9 mouse cellular contexts compared by ENCODE assay signal in genomic region chr17:27317576-27318277, GRCm38 (mm10).
DNase-seq lines count a peak whose midpoint lies in the region; ATAC-seq and TF ChIP-seq lines count a peak whose summit lies in the region.
"Had no signal": no experiment of that assay in that cellular context is flagged by ENCODE, and none has a peak within 500 bp of the region (broad histone marks: within the 10 kb centered on the region; RNA-seq: fewer than 3 reads in every experiment).

No protein-coding gene starts in this region.

- DNase-seq in forebrain, embryonic 14.5 days (ENCODE audit: low spot score): peak; percentile 82
- peak; percentile 80 to 90 for DNase-seq in adrenal gland, postnatal 36 days
- DNase-seq in kidney, postnatal 10 days: peak; percentile 96
- peak; percentile 79 for DNase-seq in lung, postnatal 25 days (ENCODE audit: low spot score)
- peak; percentile 74 for DNase-seq in stomach, postnatal 0 days (ENCODE audit: low spot score)
- DNase-seq in thymus, postnatal 4 days: no peak
- DNase-seq: liver, embryonic 13.5 days had no signal

- H3K36me3 ChIP-seq in forebrain, embryonic 14.5 days (ENCODE audit: control insufficient read depth, insufficient read depth, low read length): no peaks in the 10 kb centered on the region
- no peaks in the 10 kb centered on the region for H3K36me3 ChIP-seq in forebrain, embryonic 12.5 days (replicated peaks)
- no peaks in the 10 kb centered on the region for H3K36me3 ChIP-seq in heart, embryonic 16.5 days (ENCODE audit: control insufficient read depth, insufficient read depth)
- no peaks in the 10 kb centered on the region for H3K36me3 ChIP-seq in stomach, postnatal 0 days (ENCODE audit: control insufficient read depth, insufficient read depth, low read length)
- H3K36me3 ChIP-seq: liver, embryonic 13.5 days had no signal

- H3K4me3 ChIP-seq in forebrain, embryonic 14.5 days (ENCODE audit: low read depth, low read length): no peak overlapping the region
- no peak overlapping the region for H3K4me3 ChIP-seq in forebrain, embryonic 12.5 days (replicated peaks)
- no peak overlapping the region for H3K4me3 ChIP-seq in heart, embryonic 16.5 days (ENCODE audit: low read length)
- H3K4me3 ChIP-seq in stomach, postnatal 0 days (ENCODE audit: low read depth, low read length): no peak overlapping the region
- H3K4me3 ChIP-seq: liver, embryonic 13.5 days had no signal

- no peak overlapping the region for H3K27ac ChIP-seq in forebrain, embryonic 14.5 days (ENCODE audit: low read depth, low read length)
- H3K27ac ChIP-seq in forebrain, embryonic 12.5 days: no peak overlapping the region
- H3K27ac ChIP-seq in heart, embryonic 16.5 days (ENCODE audit: low read length): no peak overlapping the region
- H3K27ac ChIP-seq in stomach, postnatal 0 days (replicated peaks): no peak overlapping the region; the same call in 1 of the 2 replicates
- H3K27ac ChIP-seq: liver, embryonic 13.5 days had no signal

- peak overlapping the region; percentile 1; the same call in 1 of the 2 replicates for H3K4me2 ChIP-seq in forebrain, embryonic 14.5 days (ENCODE audit: low read length)
- H3K4me2 ChIP-seq in forebrain, embryonic 12.5 days: no peak overlapping the region
- peak overlapping the region; percentile 21; the same call in 1 of the 2 replicates for H3K4me2 ChIP-seq in heart, embryonic 16.5 days (ENCODE audit: low read depth, low read length)
- H3K4me2 ChIP-seq in stomach, postnatal 0 days (replicated peaks; ENCODE audit: low read depth): 0 out of 2 replicates have a peak overlapping the region, but pooled peaks have one; percentile 15
- H3K4me2 ChIP-seq: liver, embryonic 13.5 days had no signal

- TF ChIP-seq CTCF in stomach, postnatal 0 days (IDR thresholded peaks at IDR 0.05; ENCODE audit: low read depth): no peak

- ATAC-seq in forebrain, embryonic 14.5 days: peak; percentile 75
- no peak for ATAC-seq in forebrain, embryonic 12.5 days (ENCODE audit: low FRiP score)
- ATAC-seq in heart, embryonic 16.5 days (replicated peaks; ENCODE audit: extremely low read depth, insufficient read depth, low FRiP score): no peak
- ATAC-seq in stomach, postnatal 0 days (ENCODE audit: low FRiP score, low TSS enrichment): peak; percentile 54

- H3K4me1 ChIP-seq in forebrain, embryonic 14.5 days (ENCODE audit: control insufficient read depth, insufficient read depth, low read length): peaks cover 27% of the 10 kb centered on the region
- H3K4me1 ChIP-seq in forebrain, embryonic 12.5 days: peaks cover 32% of the 10 kb centered on the region
- H3K4me1 ChIP-seq in heart, embryonic 16.5 days (ENCODE audit: control insufficient read depth, insufficient read depth, low read length): peaks cover 13% of the 10 kb centered on the region
- H3K4me1 ChIP-seq in stomach, postnatal 0 days (replicated peaks; ENCODE audit: control insufficient read depth, insufficient read depth): peaks cover 8% of the 10 kb centered on the region

- H3K9me3 ChIP-seq in forebrain, embryonic 14.5 days (replicated peaks; ENCODE audit: control insufficient read depth, low read length): no peaks in the 10 kb centered on the region
- no peaks in the 10 kb centered on the region for H3K9me3 ChIP-seq in forebrain, embryonic 12.5 days
- no peaks in the 10 kb centered on the region for H3K9me3 ChIP-seq in heart, embryonic 16.5 days (replicated peaks; ENCODE audit: control insufficient read depth, low read length)
- no peaks in the 10 kb centered on the region for H3K9me3 ChIP-seq in stomach, postnatal 0 days (ENCODE audit: control insufficient read depth, low read length)
- H3K9me3 ChIP-seq: liver, embryonic 13.5 days had no signal

- H3K9ac ChIP-seq in forebrain, embryonic 14.5 days (ENCODE audit: low read length): no peak overlapping the region
- no peak overlapping the region for H3K9ac ChIP-seq in forebrain, embryonic 12.5 days
- H3K9ac ChIP-seq in heart, embryonic 16.5 days (ENCODE audit: low read length): no peak overlapping the region
- no peak overlapping the region for H3K9ac ChIP-seq in stomach, postnatal 0 days (ENCODE audit: low read length)
- H3K9ac ChIP-seq: liver, embryonic 13.5 days had no signal

- no peaks in the 10 kb centered on the region for H3K27me3 ChIP-seq in forebrain, embryonic 14.5 days (replicated peaks; ENCODE audit: control insufficient read depth, insufficient read depth, low read length)
- peaks cover 21% of the 10 kb centered on the region for H3K27me3 ChIP-seq in forebrain, embryonic 12.5 days
- H3K27me3 ChIP-seq in heart, embryonic 16.5 days (ENCODE audit: control insufficient read depth, insufficient read depth, low read length): peaks cover 8% of the 10 kb centered on the region
- no peaks in the 10 kb centered on the region for H3K27me3 ChIP-seq in stomach, postnatal 0 days (ENCODE audit: control insufficient read depth, insufficient read depth, low read length)

- WGBS in forebrain, embryonic 14.5 days: 36% methylated on average over 14 of the region's 14 CpGs
- 67% methylated on average over 14 of the region's 14 CpGs for WGBS in forebrain, embryonic 12.5 days
- 36% methylated on average over 14 of the region's 14 CpGs for whole genome bisulfite sequencing in heart, embryonic 16.5 days
- 32% methylated on average over 14 of the region's 14 CpGs for WGBS in stomach, postnatal 0 days

- no peak for TF ChIP-seq EP300 in stomach, postnatal 0 days (optimal IDR thresholded peaks at IDR 0.05)

Comparison
In these comparisons a context has a peak if more than half of its experiments do, and no peak if none do; other contexts are left out.
1. ATAC-seq: peak in forebrain, embryonic 14.5 days (single experiment) and stomach, postnatal 0 days (single experiment); none in forebrain, embryonic 12.5 days (single experiment) and heart, embryonic 16.5 days (single experiment).